Mouse (Mus musculus) spleen, adult 12 weeks (tissue): ENCODE measurements at regions not wholly inside any gene's neighbourhood (a gene's known extent, or its start where the extent isn't known, plus 50 kb on each side); places are given as distances from the start of the nearest gene placed in this dataset.
A peak's percentile ranks its signal among the peaks of the same experiment; 100 is the strongest.
"Not testable (repeated sequence)": the region's sequence is repeated elsewhere in the genome, so short reads cannot be mapped to it uniquely, and the experiment has no call there.

Experiments used
- DNase-seq: peaks from one replicate; pipeline ENCODE4 v3.0.0; 2022; ENCODE audit warnings: low spot score

DNA sequence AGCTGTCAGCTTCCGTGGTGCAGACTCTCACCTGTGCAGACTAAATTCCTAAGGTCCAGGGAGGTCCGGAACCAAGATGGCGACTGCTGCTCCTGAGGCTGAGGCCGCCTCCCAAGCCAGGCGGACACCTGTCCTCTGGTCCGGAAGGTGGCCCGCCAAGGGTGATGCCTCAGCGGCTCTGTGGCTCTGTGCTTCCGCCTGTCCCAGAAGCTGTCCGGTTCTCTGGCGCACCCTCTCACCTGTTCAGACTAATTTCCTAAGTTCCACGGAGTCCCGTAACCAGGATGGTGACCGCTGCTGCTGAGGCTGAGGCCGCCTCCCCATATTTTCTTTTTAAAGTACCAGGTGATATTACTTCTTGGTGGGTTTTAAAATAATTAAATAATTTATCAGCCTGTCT is 65.4 kb upstream of the B3galnt2 start:
- DNase-seq: not testable (repeated sequence)

DNA sequence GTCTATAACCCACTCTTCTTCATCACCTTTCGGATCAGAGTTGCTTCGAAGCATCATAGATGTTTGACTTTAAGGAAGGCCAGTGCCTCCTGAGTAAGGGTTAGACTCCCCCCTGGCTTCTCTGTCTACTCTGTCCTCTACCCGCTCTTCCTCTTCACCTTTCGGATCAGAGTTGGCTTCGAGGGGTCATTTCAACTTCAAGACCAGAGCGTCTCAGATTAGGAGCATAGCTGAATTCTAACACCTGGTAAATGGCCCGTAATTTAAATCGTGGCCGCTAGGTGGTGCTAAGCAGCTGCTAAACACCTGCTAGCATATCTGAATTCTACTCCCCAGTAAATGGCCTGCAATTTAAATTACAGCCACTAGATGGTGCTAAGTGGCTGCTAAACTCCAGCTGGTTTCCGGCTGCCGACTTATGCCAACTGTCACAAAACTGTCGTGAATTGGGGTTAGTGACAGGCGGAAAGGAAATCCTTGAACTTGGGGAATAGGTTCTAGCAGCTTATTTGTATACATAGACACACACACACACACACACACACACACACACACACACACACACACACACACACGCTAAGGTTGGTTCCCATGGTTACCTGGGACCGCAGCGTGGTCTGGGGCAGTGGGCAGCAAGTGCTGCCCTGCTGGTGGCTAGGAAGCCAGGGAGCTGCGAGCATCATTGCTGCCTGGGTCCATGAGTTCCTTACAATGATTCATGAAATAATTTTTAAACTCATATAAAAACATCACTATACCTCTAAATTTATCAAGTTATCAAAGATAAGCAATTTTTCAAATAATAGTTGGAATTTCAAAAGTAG is 64.8 kb upstream of the B3galnt2 start:
- DNase-seq: peak; percentile 51

DNA sequence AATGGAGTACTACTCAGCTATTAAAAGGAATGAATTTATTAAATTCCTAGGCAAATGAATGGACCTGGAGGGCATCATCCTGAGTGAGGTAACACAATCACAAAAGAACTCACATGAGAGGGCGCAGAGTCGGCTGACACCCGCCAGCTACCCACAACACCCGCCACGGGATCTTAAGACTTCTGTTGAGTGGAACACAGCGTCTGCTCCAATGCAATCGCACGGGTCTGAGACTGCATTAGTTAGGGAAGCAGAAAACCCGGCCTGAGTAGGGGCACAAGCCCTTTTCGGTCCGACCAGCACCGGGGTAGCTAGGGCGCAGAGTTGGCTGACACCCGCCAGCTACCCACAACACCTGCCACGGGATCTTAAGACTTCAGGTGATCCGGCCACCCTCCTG is 52.1 kb upstream of the B3galnt2 start:
- not testable (repeated sequence) for DNase-seq
